Mouse (Mus musculus): ENCODE data around the gene Opn1mw.

- TF ChIP-seq MAX (IDR thresholded peaks at IDR 0.05) (no peak), CEBPB (IDR thresholded peaks at IDR 0.05; ENCODE audit: low read depth) (no peak), FOSL1 (IDR thresholded peaks at IDR 0.05; ENCODE audit: insufficient read depth, low read length, poor library complexity, severe bottlenecking) (no peak), CTCF (IDR thresholded peaks at IDR 0.05; ENCODE audit: control insufficient read depth, insufficient read depth, insufficient read length) (no peak), MYOG (IDR thresholded peaks at IDR 0.05; ENCODE audit: control insufficient read depth, extremely low read depth, insufficient read length) (no peak), MYOD1 (IDR thresholded peaks at IDR 0.05; ENCODE audit: control insufficient read depth, insufficient read length, low read depth) (no peak), USF1 (IDR thresholded peaks at IDR 0.05; ENCODE audit: low read depth) (no peak)
Measured at GRCm38 (mm10) chrX:74084946-74085498, 42.2 kb upstream of the Opn1mw start.
